Mouse (Mus musculus): ENCODE data around the gene Cpne9. TPM values are rescaled to one million over a fixed set of nuclear protein-coding genes. Genes with fewer than 3 reads are reported as not detected.
A peak's percentile ranks its signal among the peaks of the same experiment; 100 is the strongest.

The Cpne9 gene
- polyA plus RNA-seq (2016; fragmentation: Nextera tagmentation; extraction: Ambion mirVana): 0.29 and 0.31 TPM in 2 replicates

- WGBS: 2% methylated on average over 37 of the region's 37 CpGs
- Histone ChIP-seq H3K4me1 (replicated peaks) (peaks cover 11% of the 10 kb centered on the region), H3K27me3 (peaks cover 51% of the 10 kb centered on the region), H3K27ac (no peak within 1 kb of the TSS), H3K36me3 (peaks cover 28% of the 10 kb centered on the region), H3K9me3 (no peaks in the 10 kb centered on the region), H3K9ac (replicated peaks) (no peak within 1 kb of the TSS), H3K4me3 (replicated peaks) (peak within 1 kb of the TSS; percentile 26), H3K4me2 (peak within 1 kb of the TSS; percentile 48)
- ATAC-seq (ENCODE audit: insufficient number of reproducible peaks, insufficient read depth, low FRiP score, low TSS enrichment, low read depth): peak; percentile 79; the same call in 1 of the 2 replicates
These were observed at the start of gene Cpne9 for GRCm38 (mm10) chr6:113282101-113282802. Gene Cpne9, plus strand, starts transcription at chr6:113282307.

DNA sequence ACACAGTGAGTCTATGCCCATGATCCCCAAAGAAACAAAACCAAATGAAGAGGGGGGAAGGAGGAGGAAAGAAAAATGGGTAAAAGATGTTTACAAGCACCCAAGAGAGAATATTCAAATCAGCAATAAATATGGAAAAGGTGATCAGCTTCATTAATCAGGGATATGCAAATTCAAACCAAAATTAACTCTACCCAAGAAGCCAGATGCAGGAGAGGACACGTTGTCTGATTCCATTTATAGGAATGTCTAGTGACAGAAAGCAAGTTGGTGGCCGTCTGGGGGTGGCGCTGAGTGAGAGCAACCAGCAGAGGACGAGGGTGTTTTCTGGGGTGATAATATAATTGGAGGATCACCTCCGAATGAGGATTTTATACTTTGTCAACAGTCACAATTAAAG, 47.0 kb upstream of the Cpne9 start:
- H3K4me2 ChIP-seq: no peak overlapping the region
- H3K27me3 ChIP-seq: no peaks in the 10 kb centered on the region
- no peak for ATAC-seq (ENCODE audit: insufficient number of reproducible peaks, insufficient read depth, low FRiP score, low TSS enrichment, low read depth)
- peaks cover 10% of the 10 kb centered on the region for H3K4me1 ChIP-seq (replicated peaks)
- no peak overlapping the region for H3K9ac ChIP-seq (replicated peaks)
- H3K27ac ChIP-seq: no peak overlapping the region
- H3K36me3 ChIP-seq: peaks cover 2% of the 10 kb centered on the region; the same call in 1 of the 2 replicates
- 0 out of 2 replicates have a peak, but pooled peaks cover 3% of the 10 kb centered on the region for H3K9me3 ChIP-seq
- 73% methylated on average over 5 of the region's 5 CpGs for WGBS
- no peak overlapping the region for H3K4me3 ChIP-seq (replicated peaks)

DNA sequence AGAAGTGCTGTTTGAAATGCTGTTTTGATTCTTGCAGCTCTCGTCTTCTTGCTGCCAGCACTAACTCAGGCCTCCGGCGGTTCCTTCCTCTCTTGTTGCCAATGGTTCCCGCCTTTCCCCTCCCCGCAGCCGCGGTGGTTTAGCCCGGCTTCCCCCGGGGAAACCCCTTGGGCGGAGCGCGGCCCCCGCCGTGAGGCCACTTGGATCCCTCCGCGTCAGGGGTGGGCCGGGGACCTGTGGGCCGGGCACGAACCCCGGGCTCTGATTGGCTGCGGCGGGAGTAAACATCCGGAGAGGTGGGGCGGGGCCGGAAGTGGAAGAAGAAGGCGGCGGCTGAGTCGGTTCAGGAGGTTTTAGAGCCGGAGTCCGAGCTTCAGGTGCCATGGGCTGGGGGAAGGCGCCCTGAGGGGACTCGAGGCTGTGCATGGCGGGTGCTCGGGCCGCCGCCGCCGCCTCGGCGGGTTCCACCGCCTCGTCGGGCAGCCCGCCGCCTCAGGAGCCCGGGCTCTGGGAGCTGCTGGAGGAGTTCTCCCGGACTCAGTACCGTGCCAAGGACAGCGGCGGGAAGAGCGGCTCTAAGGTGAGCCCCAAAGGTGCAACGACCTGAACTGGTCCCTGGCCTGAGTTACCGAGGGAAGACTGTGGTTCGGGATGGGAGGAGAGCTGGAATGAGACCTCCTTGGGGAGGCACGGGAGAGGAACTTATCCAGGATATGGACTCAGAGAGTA, 44.4 kb upstream of the Cpne9 start, which contains the start of gene Mtmr14:
Mtmr14 (plus strand) TSS at position 302 of the 729 bp plus-strand sequence.
- no peaks in the 10 kb centered on the region for H3K9me3 ChIP-seq
- ATAC-seq (ENCODE audit: insufficient number of reproducible peaks, insufficient read depth, low FRiP score, low TSS enrichment, low read depth): peak; percentile 97
- H3K27ac ChIP-seq: peak within 1 kb of the TSS; percentile 53; the same call in 1 of the 2 replicates
- peak within 1 kb of the TSS; percentile 99 for H3K4me3 ChIP-seq (replicated peaks)
- H3K36me3 ChIP-seq: peaks cover 21% of the 10 kb centered on the region
- no peaks in the 10 kb centered on the region for H3K27me3 ChIP-seq
- peak within 1 kb of the TSS; percentile 78 for H3K9ac ChIP-seq (replicated peaks)
- H3K4me2 ChIP-seq: peak within 1 kb of the TSS; percentile 88
- WGBS: under 1% methylated on average over 51 of the region's 55 CpGs
- H3K4me1 ChIP-seq (replicated peaks): peaks cover 10% of the 10 kb centered on the region

GRCm38 (mm10) chr6:113238442-113238841, 43.7 kb upstream of the Cpne9 start:
- no peak for ATAC-seq (ENCODE audit: insufficient number of reproducible peaks, insufficient read depth, low FRiP score, low TSS enrichment, low read depth)
- no peaks in the 10 kb centered on the region for H3K27me3 ChIP-seq
- peak overlapping the region; percentile 78 for H3K9ac ChIP-seq (replicated peaks)
- H3K9me3 ChIP-seq: no peaks in the 10 kb centered on the region
- 31% methylated on average over 6 of the region's 6 CpGs for WGBS
- H3K27ac ChIP-seq: no peak overlapping the region
- peak overlapping the region; percentile 99 for H3K4me3 ChIP-seq (replicated peaks)
- peaks cover 29% of the 10 kb centered on the region for H3K36me3 ChIP-seq
- peaks cover 10% of the 10 kb centered on the region for H3K4me1 ChIP-seq (replicated peaks)
- H3K4me2 ChIP-seq: peak overlapping the region; percentile 88

DNA sequence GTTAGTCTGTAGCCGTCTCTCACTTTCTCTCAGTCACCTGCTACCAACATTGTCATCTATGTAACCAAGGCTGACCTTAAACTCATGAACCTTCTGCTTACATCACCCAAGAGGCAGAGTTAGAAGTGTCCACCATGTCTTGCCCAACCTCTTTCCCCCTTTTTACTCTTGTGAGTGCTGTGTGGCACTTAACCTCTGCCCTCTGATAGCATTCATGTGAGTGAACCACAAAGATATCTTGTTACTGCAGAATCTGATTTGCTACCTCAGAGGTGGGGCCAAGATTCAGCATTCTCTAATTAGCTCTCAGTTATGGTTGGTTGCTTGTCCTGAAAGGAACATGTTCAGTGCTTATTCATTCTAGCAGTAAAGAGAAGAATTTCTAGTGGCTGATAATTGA, 39.4 kb upstream of the Cpne9 start:
- WGBS: 87% methylated on average over 1 of the region's 1 CpGs
- no peak overlapping the region for H3K4me2 ChIP-seq

DNA sequence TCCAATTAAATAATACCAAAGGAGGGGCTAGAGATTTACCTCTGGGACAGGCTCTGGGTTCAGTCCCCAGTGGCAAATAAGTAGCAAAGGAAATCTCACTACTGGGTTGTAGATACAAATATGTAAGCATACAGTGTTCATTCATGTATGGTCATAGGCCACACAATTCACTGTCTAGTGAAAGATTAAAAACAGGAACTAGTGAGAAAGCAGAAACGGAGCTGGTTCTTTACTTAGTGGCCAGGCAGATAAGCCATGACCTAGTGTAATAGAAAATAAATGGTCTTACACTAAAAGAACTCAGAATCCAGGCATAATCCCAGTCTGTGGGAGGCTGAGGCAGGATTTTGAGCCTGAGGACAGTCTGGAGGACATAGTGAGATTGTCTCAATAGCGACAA, 36.5 kb upstream of the Cpne9 start:
- no peaks in the 10 kb centered on the region for H3K27me3 ChIP-seq
- H3K27ac ChIP-seq: no peak overlapping the region
- H3K9me3 ChIP-seq: no peaks in the 10 kb centered on the region
- WGBS: 91% methylated on average over 2 of the region's 2 CpGs
- H3K9ac ChIP-seq (replicated peaks): no peak overlapping the region
- H3K4me3 ChIP-seq (replicated peaks): no peak overlapping the region
- no peak for ATAC-seq (ENCODE audit: insufficient number of reproducible peaks, insufficient read depth, low FRiP score, low TSS enrichment, low read depth)
- no peaks in the 10 kb centered on the region for H3K4me1 ChIP-seq (replicated peaks)
- H3K4me2 ChIP-seq: no peak overlapping the region
- H3K36me3 ChIP-seq: peaks cover 71% of the 10 kb centered on the region

More for the DNA sequence above, 39.4 kb upstream of the Cpne9 start:
- ATAC-seq (ENCODE audit: insufficient number of reproducible peaks, insufficient read depth, low FRiP score, low TSS enrichment, low read depth): no peak
- Histone ChIP-seq H3K27me3 (no peaks in the 10 kb centered on the region), H3K9ac (replicated peaks) (no peak overlapping the region), H3K4me1 (replicated peaks) (peaks cover 10% of the 10 kb centered on the region), H3K4me3 (replicated peaks) (no peak overlapping the region), H3K9me3 (no peaks in the 10 kb centered on the region), H3K27ac (no peak overlapping the region), H3K36me3 (peaks cover 53% of the 10 kb centered on the region)

DNA sequence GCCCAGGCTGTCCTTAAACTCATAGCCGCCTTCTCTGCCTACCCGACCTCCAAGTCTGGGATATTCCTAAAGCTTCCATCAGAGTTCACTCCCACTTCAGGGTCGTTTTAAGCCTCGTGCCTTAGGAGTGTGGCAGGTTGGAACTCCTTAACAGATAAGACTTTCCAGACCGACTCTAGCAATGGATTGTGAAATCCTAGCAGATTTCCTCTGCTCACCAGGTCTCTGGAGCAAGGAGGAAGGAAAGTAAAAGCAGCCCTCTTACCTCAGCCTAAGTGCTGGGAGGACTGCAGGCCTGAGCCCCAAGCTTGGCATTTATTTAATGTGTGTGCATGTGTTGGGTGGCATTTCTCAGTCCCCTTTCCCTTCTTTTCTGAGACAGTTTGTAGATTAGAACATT, 31.3 kb upstream of the Cpne9 start:
- 85% methylated on average over 5 of the region's 5 CpGs for WGBS
- Histone ChIP-seq H3K9me3 (no peaks in the 10 kb centered on the region), H3K9ac (replicated peaks) (no peak overlapping the region), H3K27me3 (no peaks in the 10 kb centered on the region), H3K4me1 (replicated peaks) (no peaks in the 10 kb centered on the region), H3K4me2 (no peak overlapping the region), H3K4me3 (replicated peaks) (no peak overlapping the region), H3K27ac (no peak overlapping the region), H3K36me3 (peaks cover 83% of the 10 kb centered on the region)
- no peak for ATAC-seq (ENCODE audit: insufficient number of reproducible peaks, insufficient read depth, low FRiP score, low TSS enrichment, low read depth)

DNA sequence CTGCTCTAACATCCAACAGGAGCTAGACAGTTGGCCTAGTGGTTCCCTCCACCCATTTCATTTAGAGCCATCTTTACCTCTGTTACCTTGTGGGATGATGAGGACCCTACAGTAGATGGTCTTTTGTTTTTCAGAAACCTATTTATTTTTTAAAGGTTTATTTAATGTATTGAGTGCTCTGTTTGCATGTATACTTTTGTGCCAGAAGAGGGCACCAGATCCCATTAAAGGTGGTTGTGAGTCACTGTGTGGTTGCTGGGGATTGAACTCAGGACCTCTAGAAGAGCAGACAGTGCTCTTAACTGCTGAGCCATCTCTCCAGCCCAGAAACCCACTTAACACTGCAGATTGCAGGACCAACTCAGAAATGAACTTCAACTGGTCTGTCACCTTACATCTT, 30.2 kb upstream of the Cpne9 start:
- H3K4me1 ChIP-seq (replicated peaks): no peaks in the 10 kb centered on the region
- no peak for ATAC-seq (ENCODE audit: insufficient number of reproducible peaks, insufficient read depth, low FRiP score, low TSS enrichment, low read depth)
- no peak overlapping the region for H3K4me2 ChIP-seq
- H3K4me3 ChIP-seq (replicated peaks): no peak overlapping the region
- no peak overlapping the region for H3K9ac ChIP-seq (replicated peaks)
- H3K9me3 ChIP-seq: no peaks in the 10 kb centered on the region
- no peak overlapping the region for H3K27ac ChIP-seq
- peaks cover 87% of the 10 kb centered on the region for H3K36me3 ChIP-seq
- no peaks in the 10 kb centered on the region for H3K27me3 ChIP-seq

- no peak for ATAC-seq (ENCODE audit: insufficient number of reproducible peaks, insufficient read depth, low FRiP score, low TSS enrichment, low read depth)
- H3K9ac ChIP-seq (replicated peaks): no peak overlapping the region
- no peaks in the 10 kb centered on the region for H3K27me3 ChIP-seq
- no peaks in the 10 kb centered on the region for H3K9me3 ChIP-seq
- no peak overlapping the region for H3K4me2 ChIP-seq
- H3K36me3 ChIP-seq: peaks cover 96% of the 10 kb centered on the region
- no peak overlapping the region for H3K27ac ChIP-seq
- no peaks in the 10 kb centered on the region for H3K4me1 ChIP-seq (replicated peaks)
- H3K4me3 ChIP-seq (replicated peaks): no peak overlapping the region
These were observed 27.2 kb upstream of the Cpne9 start for GRCm38 (mm10) chr6:113254899-113255298.

DNA sequence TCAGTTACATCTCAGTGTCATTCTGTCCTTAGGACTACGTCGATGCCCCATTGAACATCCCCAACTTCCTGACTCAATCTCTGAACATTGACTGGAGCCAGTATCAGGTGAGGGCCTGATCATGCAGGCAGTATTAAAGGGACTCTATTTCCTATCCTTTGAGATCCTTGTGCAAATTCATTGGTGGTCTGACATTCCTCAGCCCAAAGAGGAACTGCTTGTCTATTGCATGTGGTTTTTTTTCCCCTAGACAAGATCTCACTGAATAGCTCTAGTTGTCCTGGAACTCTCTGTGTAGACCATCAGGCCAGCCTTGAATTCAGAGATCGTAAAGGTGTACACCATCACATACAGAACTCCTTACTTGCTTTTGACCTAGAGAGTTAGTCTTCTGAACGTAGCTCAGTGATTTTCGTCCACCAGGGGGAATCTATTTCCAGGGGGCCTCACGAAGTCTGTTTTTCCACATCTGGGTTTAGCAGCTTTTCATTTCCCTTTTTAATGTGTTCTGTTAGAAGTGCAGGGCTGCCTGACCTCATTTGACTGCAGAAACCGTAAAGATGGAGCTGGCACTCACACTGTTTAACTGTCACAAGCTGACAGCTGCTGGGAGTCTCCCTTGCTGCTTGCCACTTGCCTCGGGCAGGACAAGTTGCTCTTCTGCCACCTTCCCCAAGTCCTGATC, 20.8 kb upstream of the Cpne9 start:
- WGBS: 78% methylated on average over 8 of the region's 8 CpGs

DNA sequence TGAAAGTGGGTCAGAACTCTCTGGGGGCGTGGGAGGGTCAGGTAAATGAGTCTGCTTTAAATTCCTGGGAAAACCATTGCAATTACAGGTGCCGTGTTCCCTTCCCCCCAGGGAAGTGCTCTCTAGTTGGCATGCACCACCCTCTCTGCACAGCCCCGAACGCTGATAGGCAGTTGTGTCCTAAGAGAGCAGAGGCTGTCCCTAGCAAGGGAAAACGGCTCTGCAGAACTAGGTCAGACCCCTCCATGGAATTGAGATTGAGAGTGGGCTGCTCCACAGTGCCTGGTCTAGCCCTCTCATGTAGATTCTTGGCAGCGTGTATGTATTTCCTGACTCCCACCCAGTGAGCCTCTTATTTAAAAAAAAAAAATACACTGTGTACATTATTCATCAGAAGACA, 18.6 kb upstream of the Cpne9 start:
- H3K36me3 ChIP-seq: peaks cover 95% of the 10 kb centered on the region
- no peak overlapping the region for H3K4me3 ChIP-seq (replicated peaks)
- no peak overlapping the region for H3K4me2 ChIP-seq
- H3K27ac ChIP-seq: no peak overlapping the region
- 86% methylated on average over 6 of the region's 6 CpGs for WGBS
- ATAC-seq (ENCODE audit: insufficient number of reproducible peaks, insufficient read depth, low FRiP score, low TSS enrichment, low read depth): no peak
- no peaks in the 10 kb centered on the region for H3K9me3 ChIP-seq
- no peak overlapping the region for H3K9ac ChIP-seq (replicated peaks)
- no peaks in the 10 kb centered on the region for H3K4me1 ChIP-seq (replicated peaks)
- no peaks in the 10 kb centered on the region for H3K27me3 ChIP-seq

More for the DNA sequence above, 20.8 kb upstream of the Cpne9 start:
- peaks cover 94% of the 10 kb centered on the region for H3K36me3 ChIP-seq
- H3K4me1 ChIP-seq (replicated peaks): no peaks in the 10 kb centered on the region
- no peak overlapping the region for H3K4me2 ChIP-seq
- no peak overlapping the region for H3K9ac ChIP-seq (replicated peaks)
- no peak overlapping the region for H3K27ac ChIP-seq
- no peak for ATAC-seq (ENCODE audit: insufficient number of reproducible peaks, insufficient read depth, low FRiP score, low TSS enrichment, low read depth)
- H3K27me3 ChIP-seq: no peaks in the 10 kb centered on the region
- H3K4me3 ChIP-seq (replicated peaks): no peak overlapping the region
- no peaks in the 10 kb centered on the region for H3K9me3 ChIP-seq
